Mouse (Mus musculus) hindbrain, postnatal 0 days (tissue): ENCODE results near the gene Btg3. TPM values are rescaled to one million over a fixed set of nuclear protein-coding genes. Genes with fewer than 3 reads are reported as not detected.

Experiments
- ATAC-seq: fragments of 200-750 bp; cut with Nextera tagmentation; 2 replicates; pipeline ENCODE4 v1.8.0; 2017; ENCODE audit warnings: mild to moderate bottlenecking, moderate TSS enrichment, moderate library complexity
- DNase-seq: peaks from one replicate; pipeline ENCODE4 v3.0.0-alpha.2; 2015; ENCODE audit warnings: low spot score
- H3K27ac ChIP-seq: fragments of 300-500 bp; sonication (generic); 2 replicates; pipeline ENCODE4 v1.5.1; 2014; ENCODE audit warnings: mild to moderate bottlenecking
- H3K27me3 ChIP-seq: fragments of 300-500 bp; sonication (generic); 2 replicates; pipeline ENCODE4 v1.6.1; 2014; ENCODE audit warnings: low read length, mixed read lengths; ENCODE audit not compliant: insufficient read depth
- H3K36me3 ChIP-seq: fragments of 300-500 bp; sonication (generic); 2 replicates; pipeline ENCODE4 v1.6.1; 2014; ENCODE audit warnings: low read length, mixed read lengths; ENCODE audit not compliant: insufficient read depth
- H3K4me1 ChIP-seq: fragments of 300-500 bp; sonication (generic); 2 replicates; pipeline ENCODE4 v1.6.1; 2014; ENCODE audit warnings: antibody characterized with exemption, low read length, mixed read lengths; ENCODE audit not compliant: insufficient read depth
- H3K4me2 ChIP-seq: fragments of 300-500 bp; sonication (generic); 2 replicates; pipeline ENCODE4 v1.6.1; 2014; ENCODE audit warnings: low read depth, mild to moderate bottlenecking, low read length, moderate library complexity, mixed read lengths
- H3K4me3 ChIP-seq: fragments of 300-500 bp; sonication (generic); 2 replicates; pipeline ENCODE4 v1.5.1; 2014; ENCODE audit warnings: low read length
- H3K9ac ChIP-seq: fragments of 300-500 bp; sonication (generic); replicated peaks from 2 replicates; pipeline ENCODE4 v1.6.1; 2014; ENCODE audit warnings: mild to moderate bottlenecking, low read length, moderate library complexity, mixed read lengths
- H3K9me3 ChIP-seq: fragments of 300-500 bp; sonication (generic); 2 replicates; pipeline ENCODE4 v1.6.1; 2016; ENCODE audit warnings: low read length, mixed read lengths
- CTCF ChIP-seq: IDR thresholded peaks from 2 replicates; pipeline ENCODE4 v1.5.1; 2016; ENCODE audit warnings: antibody characterized with exemption, control low read depth, low read depth
- WGBS: fragments of 180-500 bp; shearing (Covaris S2); extraction: QIAGEN DNeasy Blood & Tissue Kit; methylation state at CpG from one replicate; pipeline ENCODE4 v1.1.7; 2014; 5-methylcytosine and 5-hydroxymethylcytosine counted together
- polyA plus RNA-seq: library from polyadenylated mRNA; unstranded; fragments of >200 nt; fragmentation: Nextera tagmentation; extraction: Ambion mirVana; gene quantifications from 2 replicates; pipeline ENCODE4 v1.2.1, GENCODE M21; 2015
- total RNA-seq: library from RNA; depleted of rRNA; stranded (reverse); fragments of >200 nt; gene quantifications from 2 replicates; pipeline ENCODE4 v1.2.3, GENCODE M21; 2014

The Btg3 gene
- total and polyA plus RNA-seq, 2 experiments from 2014 or later, result 7.9 to 26.7 TPM

DNA sequence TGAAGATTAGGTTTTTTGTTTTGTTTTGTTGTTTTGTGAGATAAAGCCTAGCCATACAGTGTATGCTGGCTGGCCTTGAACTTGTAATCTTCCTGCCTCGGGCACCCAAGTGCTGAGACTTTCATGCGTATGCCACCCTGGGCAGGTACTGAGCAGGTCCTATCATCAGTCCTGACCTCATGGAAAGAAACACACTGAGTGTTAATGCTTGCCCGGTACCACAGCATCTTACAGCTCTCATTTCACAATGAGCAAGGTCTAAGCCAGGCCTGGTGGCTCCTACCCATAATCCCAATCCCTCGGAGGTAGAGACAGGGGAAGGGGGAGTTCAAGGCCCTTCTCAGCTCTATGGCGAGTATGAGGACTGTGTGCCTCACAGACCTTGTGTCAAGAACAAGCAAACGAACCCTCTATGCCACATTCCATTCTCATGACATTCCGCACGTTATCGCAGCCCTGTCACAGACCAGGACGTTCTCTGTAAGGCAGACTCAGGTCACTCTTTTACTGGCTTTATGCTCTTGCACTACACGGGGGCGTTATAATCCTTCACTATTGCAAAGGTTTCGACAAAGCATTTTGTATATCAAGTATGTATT lies 29.6 kb downstream of the Btg3 start:
- Histone ChIP-seq H3K4me1 (no peaks in the 10 kb centered on the region), H3K4me2 (no peak overlapping the region), H3K9ac (no peak overlapping the region), H3K9me3 (no peaks in the 10 kb centered on the region), H3K36me3 (peaks cover 4% of the 10 kb centered on the region; the same call in 1 of the 2 replicates), H3K27ac (no peak overlapping the region), H3K27me3 (no peaks in the 10 kb centered on the region), H3K4me3 (no peak overlapping the region)
- TF ChIP-seq CTCF, result no peak
- DNase-seq (no peak), ATAC-seq (no peak)
- WGBS, result 85% methylated on average over 13 of the region's 13 CpGs

- H3K36me3 ChIP-seq, result peaks cover 4% of the 10 kb centered on the region; the same call in 1 of the 2 replicates
- no peak overlapping the region for H3K27ac ChIP-seq
- no peaks in the 10 kb centered on the region for H3K27me3 ChIP-seq
- DNase-seq (peak; percentile 28), ATAC-seq (no peak; the same call in 1 of the 2 replicates)
- no peaks in the 10 kb centered on the region for H3K4me1 ChIP-seq
- no peaks in the 10 kb centered on the region for H3K9me3 ChIP-seq
- H3K4me3 ChIP-seq, result no peak overlapping the region
- TF ChIP-seq CTCF, result peak; percentile 43
- no peak overlapping the region for H3K4me2 ChIP-seq
- whole genome bisulfite sequencing, result 93% methylated on average over 2 of the region's 2 CpGs
- H3K9ac ChIP-seq, result no peak overlapping the region
Measured at GRCm38 (mm10) chr16:78346662-78347327, 30.2 kb downstream of the Btg3 start.

GRCm38 (mm10) chr16:78343792-78344191 lies 33.2 kb downstream of the Btg3 start:
- Histone ChIP-seq H3K9ac (no peak overlapping the region), H3K4me3 (no peak overlapping the region), H3K4me2 (no peak overlapping the region), H3K9me3 (no peaks in the 10 kb centered on the region), H3K27me3 (no peaks in the 10 kb centered on the region), H3K4me1 (no peaks in the 10 kb centered on the region), H3K36me3 (no peaks in the 10 kb centered on the region), H3K27ac (no peak overlapping the region)
- WGBS, result 67% methylated on average over 6 of the region's 6 CpGs
- ATAC-seq (no peak), DNase-seq (no peak)
- no peak for TF ChIP-seq CTCF

GRCm38 (mm10) chr16:78342767-78343166 lies 34.2 kb downstream of the Btg3 start:
- H3K4me1 ChIP-seq, result no peaks in the 10 kb centered on the region
- H3K4me3 ChIP-seq, result no peak overlapping the region
- no peak overlapping the region for H3K9ac ChIP-seq
- H3K36me3 ChIP-seq, result no peaks in the 10 kb centered on the region
- TF ChIP-seq CTCF, result no peak
- WGBS, result 82% methylated on average over 5 of the region's 5 CpGs
- H3K9me3 ChIP-seq, result no peaks in the 10 kb centered on the region
- H3K27ac ChIP-seq, result no peak overlapping the region
- DNase-seq (no peak), ATAC-seq (no peak)
- H3K27me3 ChIP-seq, result no peaks in the 10 kb centered on the region
- H3K4me2 ChIP-seq, result no peak overlapping the region

- H3K9me3 ChIP-seq, result no peaks in the 10 kb centered on the region
- H3K4me2 ChIP-seq, result no peak overlapping the region
- WGBS, result 60% methylated on average over 4 of the region's 4 CpGs
- no peak overlapping the region for H3K27ac ChIP-seq
- no peak overlapping the region for H3K9ac ChIP-seq
- H3K27me3 ChIP-seq, result no peaks in the 10 kb centered on the region
- peak; percentile 58; the same call in 1 of the 2 replicates for ATAC-seq
- no peak for DNase-seq
- TF ChIP-seq CTCF, result no peak
- H3K4me3 ChIP-seq, result no peak overlapping the region
- no peaks in the 10 kb centered on the region for H3K4me1 ChIP-seq
- H3K36me3 ChIP-seq, result no peaks in the 10 kb centered on the region
Measured at GRCm38 (mm10) chr16:78341356-78341755, 35.6 kb downstream of the Btg3 start.

DNA sequence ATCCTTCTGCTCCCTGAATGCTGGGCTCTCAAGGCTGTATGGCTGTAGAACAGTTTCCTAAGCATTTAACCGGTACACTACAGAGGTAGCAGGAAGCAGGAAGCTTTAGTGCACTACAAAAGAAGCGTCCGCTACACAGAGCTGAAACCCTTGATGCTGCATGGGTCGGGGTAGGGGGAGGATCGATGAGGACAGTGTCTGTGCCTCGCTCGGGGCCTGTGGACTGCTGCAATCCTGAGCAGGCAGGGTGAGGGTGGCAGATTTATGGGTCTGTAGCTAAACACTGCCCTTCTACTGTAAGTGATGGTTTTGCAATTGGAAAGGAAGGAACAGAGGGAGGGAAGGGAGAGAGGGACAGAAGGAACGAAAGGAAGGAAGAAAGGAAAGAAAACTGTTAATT lies 39.8 kb downstream of the Btg3 start:
- H3K4me1 ChIP-seq, result no peaks in the 10 kb centered on the region
- no peak overlapping the region for H3K27ac ChIP-seq
- H3K36me3 ChIP-seq, result peaks cover 28% of the 10 kb centered on the region
- no peak for ATAC-seq
- TF ChIP-seq CTCF, result no peak
- H3K4me2 ChIP-seq, result no peak overlapping the region
- no peak overlapping the region for H3K4me3 ChIP-seq
- H3K9me3 ChIP-seq, result no peaks in the 10 kb centered on the region
- 64% methylated on average over 8 of the region's 8 CpGs for WGBS
- H3K27me3 ChIP-seq, result no peaks in the 10 kb centered on the region
- H3K9ac ChIP-seq, result no peak overlapping the region
- no peak for DNase-seq

- Histone ChIP-seq H3K9ac (no peak overlapping the region), H3K9me3 (no peaks in the 10 kb centered on the region), H3K27me3 (no peaks in the 10 kb centered on the region), H3K27ac (no peak overlapping the region), H3K36me3 (peaks cover 22% of the 10 kb centered on the region), H3K4me1 (no peaks in the 10 kb centered on the region), H3K4me3 (no peak overlapping the region), H3K4me2 (no peak overlapping the region)
- DNase-seq, result no peak
- ATAC-seq, result no peak
- TF ChIP-seq CTCF, result no peak
- WGBS, result 92% methylated on average over 12 of the region's 12 CpGs
Measured at GRCm38 (mm10) chr16:78327999-78328398, 49.0 kb downstream of the Btg3 start.
